Mouse (Mus musculus) olfactory bulb, adult 2 months (tissue): Measurements from ENCODE around the gene Zfpl1.

Experiments used
- CTCF ChIP-seq: fragments of 200-500 bp; IDR thresholded peaks from 2 replicates; pipeline ENCODE4 v1.5.1; 2012; ENCODE audit warnings: low read depth, mild to moderate bottlenecking, low read length, moderate library complexity; ENCODE audit not compliant: insufficient read depth
- POLR2A ChIP-seq: fragments of 200-500 bp; IDR thresholded peaks from 2 replicates; pipeline ENCODE4 v1.6.1; 2012; ENCODE audit warnings: mild to moderate bottlenecking, low read depth, low read length, moderate library complexity; ENCODE audit not compliant: insufficient read depth

- TF ChIP-seq POLR2A (no peak), CTCF (no peak)
These were observed 42.2 kb upstream of the Zfpl1 start for GRCm38 (mm10) chr19:6126789-6127580.
